Comparison of ENCODE assay signal across 27 mouse cellular contexts in the genomic region with DNA sequence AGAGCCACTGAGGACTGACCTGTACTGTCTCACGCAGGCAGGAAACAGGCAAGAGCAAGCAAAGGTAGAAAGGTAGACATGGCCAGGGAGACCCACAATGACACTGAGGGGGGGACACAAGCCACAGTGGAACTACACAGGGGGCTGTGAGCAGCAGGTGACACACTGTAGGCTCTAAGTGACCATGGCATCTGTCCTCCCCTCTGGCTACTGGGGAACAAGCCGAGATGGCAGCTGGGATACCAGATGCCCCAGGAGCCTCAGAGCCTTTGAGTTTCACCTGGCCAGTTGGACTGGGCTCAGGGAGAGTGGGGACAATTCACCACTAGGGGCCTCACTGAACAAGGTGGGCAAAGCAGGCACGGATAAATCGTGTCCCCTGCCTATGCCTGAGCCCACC. TPM values are rescaled to one million over a fixed set of nuclear protein-coding genes. Genes with fewer than 3 reads are reported as not detected.
DNase-seq lines count a peak whose midpoint lies in the region; ATAC-seq and TF ChIP-seq lines count a peak whose summit lies in the region.
"Had no signal": no experiment of that assay in that cellular context is flagged by ENCODE, and none has a peak within 500 bp of the region (broad histone marks: within the 10 kb centered on the region; RNA-seq: fewer than 3 reads in every experiment).

No protein-coding gene starts in this region.

- 77% methylated on average over 4 of the region's 4 CpGs for WGBS in heart, embryonic 10.5 days
- 76% methylated on average over 4 of the region's 4 CpGs for WGBS in lung, postnatal 0 days

- H3K27me3 ChIP-seq in heart, embryonic 10.5 days (ENCODE audit: insufficient read depth, poor library complexity, severe bottlenecking), result 0 out of 2 replicates have a peak, but pooled peaks cover 3% of the 10 kb centered on the region
- no peaks in the 10 kb centered on the region for H3K27me3 ChIP-seq in lung, postnatal 0 days (replicated peaks; ENCODE audit: insufficient read depth, low read length)
- no peaks in the 10 kb centered on the region for H3K27me3 ChIP-seq in ES-Bruce4 (ENCODE audit: control insufficient read depth, insufficient read depth, low read length, poor library complexity, severe bottlenecking)
- H3K27me3 ChIP-seq: embryonic facial prominence, embryonic 12.5 days; forebrain, embryonic 12.5 days; heart, embryonic 12.5 days; Patski had no signal

- peak; percentile 2; the same call in 1 of the 2 replicates for TF ChIP-seq CTCF in lung, postnatal 0 days (IDR thresholded peaks at IDR 0.05)
- TF ChIP-seq CTCF in ES-Bruce4 (IDR thresholded peaks at IDR 0.05; ENCODE audit: low read depth, low read length), result no peak

- no peak overlapping the region for H3K9ac ChIP-seq in lung, postnatal 0 days (replicated peaks; ENCODE audit: low read depth)
- H3K9ac ChIP-seq in ES-Bruce4 (ENCODE audit: low read depth, poor library complexity, severe bottlenecking), result no peak overlapping the region
- H3K9ac ChIP-seq: embryonic facial prominence, embryonic 12.5 days; forebrain, embryonic 12.5 days; heart, embryonic 12.5 days had no signal

- no peak overlapping the region for H3K27ac ChIP-seq in heart, embryonic 10.5 days
- H3K27ac ChIP-seq in lung, postnatal 0 days (ENCODE audit: low read length), result no peak overlapping the region
- 0 out of 2 replicates have a peak overlapping the region, but pooled peaks have one; percentile 23 for H3K27ac ChIP-seq in ES-Bruce4 (ENCODE audit: insufficient read depth, low read length)
- H3K27ac ChIP-seq: embryonic facial prominence, embryonic 12.5 days; forebrain, embryonic 12.5 days had no signal

- no peak overlapping the region for H3K4me3 ChIP-seq in heart, embryonic 10.5 days
- no peak overlapping the region for H3K4me3 ChIP-seq in lung, postnatal 0 days (ENCODE audit: low read depth, low read length)
- H3K4me3 ChIP-seq in ES-Bruce4 (ENCODE audit: low read depth, low read length), result no peak overlapping the region
- H3K4me3 ChIP-seq: embryonic facial prominence, embryonic 12.5 days; forebrain, embryonic 12.5 days; heart, embryonic 12.5 days had no signal

- H3K4me1 ChIP-seq in heart, embryonic 10.5 days, result peaks cover 14% of the 10 kb centered on the region
- no peaks in the 10 kb centered on the region for H3K4me1 ChIP-seq in lung, postnatal 0 days (ENCODE audit: insufficient read depth, low read depth, low read length)
- peaks cover 2% of the 10 kb centered on the region for H3K4me1 ChIP-seq in ES-Bruce4 (ENCODE audit: control insufficient read depth, insufficient read depth, low read length)
- H3K4me1 ChIP-seq: embryonic facial prominence, embryonic 12.5 days; forebrain, embryonic 12.5 days had no signal

- no peak overlapping the region for H3K4me2 ChIP-seq in lung, postnatal 0 days (replicated peaks; ENCODE audit: low read depth, low read length)
- H3K4me2 ChIP-seq: embryonic facial prominence, embryonic 12.5 days; forebrain, embryonic 12.5 days; heart, embryonic 12.5 days had no signal

- peaks cover 24% of the 10 kb centered on the region for H3K36me3 ChIP-seq in heart, embryonic 10.5 days
- no peaks in the 10 kb centered on the region for H3K36me3 ChIP-seq in lung, postnatal 0 days (ENCODE audit: insufficient read depth, low read length)
- H3K36me3 ChIP-seq in ES-Bruce4 (ENCODE audit: control insufficient read depth, insufficient read depth, low read length, poor library complexity, severe bottlenecking), result peaks cover 63% of the 10 kb centered on the region

- no peak for TF ChIP-seq POLR2A in ES-Bruce4 (IDR thresholded peaks at IDR 0.05; ENCODE audit: insufficient read depth, low read length)

- no peak for ATAC-seq in lung, postnatal 0 days
- ATAC-seq: activated CD4-positive, CD25-positive, alpha-beta regulatory T cell, adult 4 months; Patski had no signal

- TF ChIP-seq EP300 in lung, postnatal 0 days (IDR thresholded peaks at IDR 0.05), result no peak
- no peak for TF ChIP-seq EP300 in ES-Bruce4 (IDR thresholded peaks at IDR 0.05; ENCODE audit: insufficient read depth, low read depth, low read length)

- peak; percentile 44 for DNase-seq in cerebellum, adult 9-11 months
- no peak for DNase-seq in cerebellum, adult 9-10 months
- DNase-seq in heart, embryonic 10.5 days (ENCODE audit: low spot score), result peak; percentile 70
- DNase-seq in heart, adult 8-10 months (ENCODE audit: low spot score), result no peak
- DNase-seq in lung, postnatal 0 days (ENCODE audit: low spot score), result no peak
- no peak for DNase-seq in lung, postnatal 4 days
- DNase-seq in spleen, postnatal 10 days (ENCODE audit: low spot score in 2 of 2), result no peak
- DNase-seq: adrenal gland, postnatal 14 days; cerebellum, adult 18-20 months; cerebellum, postnatal 25 days; gastrocnemius, postnatal 36 days; heart, adult 18-20 months; heart, postnatal 36 days had no signal

- H3K9me3 ChIP-seq in heart, embryonic 10.5 days, result no peaks in the 10 kb centered on the region
- H3K9me3 ChIP-seq in lung, postnatal 0 days (ENCODE audit: low read length), result no peaks in the 10 kb centered on the region
- H3K9me3 ChIP-seq in ES-Bruce4 (replicated peaks; ENCODE audit: control insufficient read depth, insufficient read depth, low read length, poor library complexity, severe bottlenecking), result no peaks in the 10 kb centered on the region
- H3K9me3 ChIP-seq: embryonic facial prominence, embryonic 12.5 days; forebrain, embryonic 12.5 days had no signal

RNA-seq across cellular contexts. Expression of a gene that starts 8.4 kb away (rescaled TPM):
- 24.0 and 28.6 TPM in 2 replicates for polyA plus RNA-seq in heart, embryonic 10.5 days (2016; fragmentation: Nextera tagmentation; extraction: Ambion mirVana)
- 10 to 100 TPM; 25.4 to 39.1 (median 28.2) TPM for total RNA-seq in heart, adult 8-10 months (2022)
- polyA plus RNA-seq in lung, postnatal 0 days (2015; fragmentation: Nextera tagmentation; extraction: Ambion mirVana), result 22.1 and 23.4 TPM in 2 replicates
- polyA plus RNA-seq in ES-Bruce4 (2011; ENCODE audit: insufficient read depth, insufficient read length, low read depth, missing spikeins), result 338 and 387 TPM in 2 replicates

RNA-seq across cellular contexts. Expression of a gene that starts 15.8 kb away (rescaled TPM):
- polyA plus RNA-seq in heart, embryonic 10.5 days (2016; fragmentation: Nextera tagmentation; extraction: Ambion mirVana), result 6.4 and 7.4 TPM in 2 replicates
- total RNA-seq in heart, adult 8-10 months (2022), result 100 to 1,000 TPM in 1 of 4 experiments, 10 to 100 TPM in 3; 64.7 to 103 (median 72.9) TPM
- polyA plus RNA-seq in lung, postnatal 0 days (2015; fragmentation: Nextera tagmentation; extraction: Ambion mirVana), result 3.8 TPM in 2 replicates
- 4.0 and 4.9 TPM in 2 replicates for polyA plus RNA-seq in ES-Bruce4 (2011; ENCODE audit: insufficient read depth, insufficient read length, low read depth, missing spikeins)
- polyA plus RNA-seq: activated CD4-positive, CD25-positive, alpha-beta regulatory T cell, adult 4 months had no signal

RNA-seq across cellular contexts. Expression of a gene that starts 26.3 kb away (rescaled TPM):
- 108 and 120 TPM in 2 replicates for polyA plus RNA-seq in heart, embryonic 10.5 days (2016; fragmentation: Nextera tagmentation; extraction: Ambion mirVana)
- 10 to 100 TPM in 1 of 4 experiments, 1 to 10 TPM in 3; 7.6 to 10.3 (median 9.6) TPM for total RNA-seq in heart, adult 8-10 months (2022)
- polyA plus RNA-seq in lung, postnatal 0 days (2015; fragmentation: Nextera tagmentation; extraction: Ambion mirVana), result 41.8 and 43.1 TPM in 2 replicates
- polyA plus RNA-seq in ES-Bruce4 (2011; ENCODE audit: insufficient read depth, insufficient read length, low read depth, missing spikeins), result 21.8 and 25.5 TPM in 2 replicates

RNA-seq across cellular contexts. Expression of a gene that starts 28.0 kb away (rescaled TPM):
- polyA plus RNA-seq in heart, embryonic 10.5 days (2016; fragmentation: Nextera tagmentation; extraction: Ambion mirVana), result not detected in 2 replicates
- total RNA-seq in heart, adult 8-10 months (2022), result not detected
- not detected in 2 replicates for polyA plus RNA-seq in lung, postnatal 0 days (2015; fragmentation: Nextera tagmentation; extraction: Ambion mirVana)
- polyA plus RNA-seq in ES-Bruce4 (2011; ENCODE audit: insufficient read depth, insufficient read length, low read depth, missing spikeins), result 3.5 and 4.8 TPM in 2 replicates
- total RNA-seq: adrenal gland, adult 18-20 months; adrenal gland, postnatal 14 days; gastrocnemius, adult 8-10 months; gastrocnemius, postnatal 36 days; heart, adult 18-20 months; heart, postnatal 36 days had no signal
- polyA plus RNA-seq: activated CD4-positive, CD25-positive, alpha-beta regulatory T cell, adult 4 months; C2C12; cortical plate, adult 2 months; embryonic facial prominence, embryonic 12.5 days; forebrain, embryonic 12.5 days; heart, embryonic 12.5 days; heart, embryonic 16.5 days; hindbrain, embryonic 11.5 days; hindbrain, embryonic 16.5 days; intestine, embryonic 14.5 days; Patski had no signal

RNA-seq across cellular contexts. Expression of a gene that starts 35.3 kb away (rescaled TPM):
- 98.6 and 99.8 TPM in 2 replicates for polyA plus RNA-seq in heart, embryonic 10.5 days (2016; fragmentation: Nextera tagmentation; extraction: Ambion mirVana)
- total RNA-seq in heart, adult 8-10 months (2022), result 10 to 100 TPM; 20.9 to 28.1 (median 26.8) TPM
- polyA plus RNA-seq in lung, postnatal 0 days (2015; fragmentation: Nextera tagmentation; extraction: Ambion mirVana), result 19.6 and 24.6 TPM in 2 replicates
- polyA plus RNA-seq in ES-Bruce4 (2011; ENCODE audit: insufficient read depth, insufficient read length, low read depth, missing spikeins), result 98.6 and 131 TPM in 2 replicates

Comparison
In these comparisons a context has a peak if more than half of its experiments do, and no peak if none do; other contexts are left out.
1. DNase-seq: peak in cerebellum, adult 9-11 months (single experiment) and heart, embryonic 10.5 days (single experiment); none in cerebellum, adult 9-10 months (single experiment), heart, adult 8-10 months (single experiment), lung, postnatal 0 days (single experiment), lung, postnatal 4 days (0 of 2) and spleen, postnatal 10 days (0 of 2).
2. RNA of a gene that starts 8.4 kb away (polyA plus RNA-seq): 338 to 387 TPM in ES-Bruce4; 24.0 to 28.6 TPM in heart, embryonic 10.5 days and 22.1 to 23.4 TPM in lung, postnatal 0 days; every median in the first group is over 10 times any median in the second.